ENCODE assay signal across 14 mouse cellular contexts in genomic region chr10:117687018-117687417, GRCm38 (mm10).
"Had no signal": no experiment of that assay in that cellular context is flagged by ENCODE, and none has a peak within 500 bp of the region (broad histone marks: within the 10 kb centered on the region; RNA-seq: fewer than 3 reads in every experiment).

No protein-coding gene starts in this region.

- DNase-seq: heart, postnatal 10 days; heart, postnatal 14 days; heart, postnatal 36 days; kidney, adult 11 months; kidney, adult 18-20 months; kidney, adult 2 months; kidney, adult 8-10 months; kidney, adult 9 months; kidney, postnatal 14 days; kidney, postnatal 25 days; kidney, postnatal 36 days; kidney, postnatal 4 days; layer of hippocampus, adult 9-11 months; layer of hippocampus, postnatal 36 days had no signal
